Mouse (Mus musculus) ES-Bruce4 (cell line): ENCODE results near the gene Ttc25. TPM values are rescaled to one million over a fixed set of nuclear protein-coding genes. Genes with fewer than 3 reads are reported as not detected.
"Not testable (repeated sequence)": the region's sequence is repeated elsewhere in the genome, so short reads cannot be mapped to it uniquely, and the experiment has no call there.

ENCODE experiments used
- H3K27ac ChIP-seq: 2 replicates; pipeline ENCODE4 v1.5.1; 2012; ENCODE audit warnings: low read length, inconsistent platforms; ENCODE audit not compliant: insufficient read depth
- H3K27me3 ChIP-seq: 2 replicates; pipeline ENCODE4 v1.6.1; 2012; ENCODE audit warnings: mild to moderate bottlenecking, low read length, inconsistent platforms; ENCODE audit not compliant: control insufficient read depth, poor library complexity, insufficient read depth, severe bottlenecking
- H3K36me3 ChIP-seq: 2 replicates; pipeline ENCODE4 v1.6.1; 2012; ENCODE audit warnings: inconsistent platforms, mild to moderate bottlenecking, low read length, moderate library complexity; ENCODE audit not compliant: control insufficient read depth, poor library complexity, insufficient read depth, severe bottlenecking
- H3K4me1 ChIP-seq: one replicate; pipeline ENCODE4 v1.8.1; 2011; ENCODE audit warnings: low read length; ENCODE audit not compliant: control insufficient read depth, insufficient read depth
- H3K4me3 ChIP-seq: 2 replicates; pipeline ENCODE4 v1.5.1; 2011; ENCODE audit warnings: low read depth, mild to moderate bottlenecking, low read length
- H3K9ac ChIP-seq: 2 replicates; pipeline ENCODE4 v1.6.1; 2012; ENCODE audit warnings: low read depth, mild to moderate bottlenecking, inconsistent platforms; ENCODE audit not compliant: poor library complexity, severe bottlenecking
- H3K9me3 ChIP-seq: replicated peaks from 2 replicates; pipeline ENCODE4 v1.6.1; 2012; ENCODE audit warnings: mild to moderate bottlenecking, low read length, inconsistent platforms; ENCODE audit not compliant: control insufficient read depth, poor library complexity, insufficient read depth, severe bottlenecking
- CTCF ChIP-seq: IDR thresholded peaks from one replicate; pipeline ENCODE4 v1.8.1; 2011; ENCODE audit warnings: low read depth, low read length
- EP300 ChIP-seq: IDR thresholded peaks from 2 replicates; pipeline ENCODE4 v1.6.1; 2011; ENCODE audit warnings: low read depth, low read length; ENCODE audit not compliant: insufficient read depth
- POLR2A ChIP-seq: IDR thresholded peaks from one replicate; pipeline ENCODE4 v1.8.1; 2011; ENCODE audit warnings: low read length; ENCODE audit not compliant: insufficient read depth
- polyA plus RNA-seq: library from polyadenylated mRNA; stranded (reverse); fragments of >200 nt; gene quantifications from 2 replicates; pipeline ENCODE4 v1.2.4, GENCODE M21; 2011; ENCODE audit warnings: low read depth; ENCODE audit not compliant: missing spikeins, insufficient read depth, insufficient read length

Ttc25 gene
- polyA plus RNA-seq, 1 experiment: 2.5 TPM

DNA sequence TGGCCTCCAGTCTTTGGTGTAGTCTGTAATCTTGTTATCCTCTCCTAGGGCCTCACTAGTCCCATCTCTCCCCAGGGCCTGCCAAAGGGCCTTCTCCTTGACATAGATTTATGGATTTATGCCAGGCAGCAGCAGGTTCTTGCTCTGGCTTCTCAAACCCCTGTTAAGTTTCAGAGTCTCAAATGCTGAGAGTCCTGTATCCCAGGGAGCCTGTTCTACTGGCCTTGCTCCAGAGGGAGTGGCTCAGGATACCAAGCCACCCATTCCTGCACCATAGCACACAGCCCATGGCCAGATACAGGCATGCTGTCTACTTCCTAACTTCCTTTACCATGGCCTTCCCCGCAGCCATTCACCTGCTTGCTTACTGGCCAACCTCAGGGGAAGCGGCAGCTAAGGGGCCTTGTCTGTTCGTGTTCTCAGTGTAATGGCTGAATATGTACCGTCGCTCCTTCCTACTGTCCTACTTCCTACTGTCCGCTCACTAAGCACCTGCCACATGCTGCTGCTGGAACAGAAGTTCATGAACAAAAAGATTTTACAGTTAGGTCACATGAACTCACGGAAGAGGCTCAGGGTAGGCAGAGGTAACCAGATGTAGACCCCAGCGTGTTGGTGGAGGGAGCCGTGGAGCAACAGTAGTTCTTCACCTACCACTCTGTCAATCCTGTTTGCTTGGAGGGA, 33.9 kb downstream of the Ttc25 start:
- peaks cover 28% of the 10 kb centered on the region for H3K36me3 ChIP-seq
- no peaks in the 10 kb centered on the region for H3K4me1 ChIP-seq
- H3K9ac ChIP-seq: no peak overlapping the region
- H3K27ac ChIP-seq: no peak overlapping the region
- TF ChIP-seq CTCF (no peak), EP300 (no peak), POLR2A (no peak)
- H3K4me3 ChIP-seq: no peak overlapping the region
- H3K27me3 ChIP-seq: no peaks in the 10 kb centered on the region
- H3K9me3 ChIP-seq: no peaks in the 10 kb centered on the region

DNA sequence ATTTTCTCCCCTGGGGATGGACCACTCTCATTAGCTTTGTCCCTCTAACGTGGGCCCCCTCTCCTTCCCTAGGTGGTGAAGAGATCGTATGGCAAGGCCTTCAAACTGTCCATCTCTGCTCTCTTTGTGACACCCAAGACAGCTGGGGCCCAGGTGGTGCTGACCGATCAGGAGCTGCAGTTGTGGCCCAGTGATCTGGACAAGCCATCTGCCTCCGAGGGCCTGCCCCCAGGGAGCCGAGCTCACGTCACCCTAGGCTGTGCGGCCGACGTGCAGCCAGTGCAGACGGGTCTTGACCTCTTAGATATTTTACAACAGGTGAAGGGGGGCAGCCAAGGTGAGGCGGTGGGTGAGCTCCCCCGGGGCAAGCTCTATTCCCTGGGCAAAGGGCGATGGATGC, 34.9 kb downstream of the Ttc25 start:
- H3K27me3 ChIP-seq: no peaks in the 10 kb centered on the region
- H3K4me1 ChIP-seq: no peaks in the 10 kb centered on the region
- TF ChIP-seq POLR2A (no peak), EP300 (no peak), CTCF (no peak)
- no peaks in the 10 kb centered on the region for H3K9me3 ChIP-seq
- H3K4me3 ChIP-seq: no peak overlapping the region
- no peak overlapping the region for H3K9ac ChIP-seq
- no peak overlapping the region for H3K27ac ChIP-seq
- peaks cover 39% of the 10 kb centered on the region for H3K36me3 ChIP-seq

DNA sequence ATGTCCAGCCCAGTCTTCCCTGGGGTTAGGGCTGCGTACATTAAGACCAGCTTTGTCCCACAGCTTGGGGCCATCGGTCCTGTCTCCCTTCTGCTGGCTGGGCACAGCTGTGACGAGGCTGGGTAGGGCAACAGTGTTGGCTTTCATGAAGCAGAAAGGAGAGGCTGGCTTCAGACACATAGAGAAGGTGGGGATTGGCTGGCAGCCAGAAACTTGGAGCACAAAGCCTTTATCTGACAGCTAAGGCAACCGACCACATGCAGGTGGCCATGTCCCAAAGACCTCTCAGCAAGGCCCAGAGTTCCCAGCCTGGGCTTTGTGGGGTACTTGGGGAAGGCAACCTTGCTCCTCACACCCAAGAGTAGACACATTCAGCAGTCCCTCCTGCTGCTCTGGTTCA, 36.3 kb downstream of the Ttc25 start:
- no peaks in the 10 kb centered on the region for H3K9me3 ChIP-seq
- no peak overlapping the region for H3K9ac ChIP-seq
- TF ChIP-seq EP300: no peak
- TF ChIP-seq CTCF: no peak
- no peak for TF ChIP-seq POLR2A
- H3K27me3 ChIP-seq: no peaks in the 10 kb centered on the region
- H3K36me3 ChIP-seq: peaks cover 53% of the 10 kb centered on the region
- H3K4me1 ChIP-seq: no peaks in the 10 kb centered on the region
- no peak overlapping the region for H3K27ac ChIP-seq
- no peak overlapping the region for H3K4me3 ChIP-seq

DNA sequence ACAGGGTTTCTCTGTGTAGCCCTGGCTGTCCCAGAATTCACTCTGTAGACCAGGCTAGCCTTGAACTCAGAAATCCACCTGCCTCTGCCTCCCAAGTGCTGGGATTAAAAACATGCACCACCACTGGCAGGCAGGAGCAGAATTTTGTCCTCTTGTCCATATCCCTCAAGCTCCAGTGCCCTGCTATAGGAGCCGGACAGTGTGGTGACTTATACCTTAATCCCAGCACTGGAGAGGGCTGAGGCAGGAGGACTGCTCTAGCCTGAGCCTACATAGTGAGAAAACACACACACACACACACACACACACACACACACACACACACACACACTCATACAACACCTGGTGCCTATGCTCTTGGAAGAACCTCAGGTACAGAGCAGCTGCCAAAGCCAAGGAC, 37.0 kb downstream of the Ttc25 start:
- H3K4me3 ChIP-seq, H3K27ac ChIP-seq, H3K27me3 ChIP-seq, H3K9me3 ChIP-seq, H3K4me1 ChIP-seq, H3K9ac ChIP-seq: not testable (repeated sequence)
- peaks cover 59% of the 10 kb centered on the region for H3K36me3 ChIP-seq

DNA sequence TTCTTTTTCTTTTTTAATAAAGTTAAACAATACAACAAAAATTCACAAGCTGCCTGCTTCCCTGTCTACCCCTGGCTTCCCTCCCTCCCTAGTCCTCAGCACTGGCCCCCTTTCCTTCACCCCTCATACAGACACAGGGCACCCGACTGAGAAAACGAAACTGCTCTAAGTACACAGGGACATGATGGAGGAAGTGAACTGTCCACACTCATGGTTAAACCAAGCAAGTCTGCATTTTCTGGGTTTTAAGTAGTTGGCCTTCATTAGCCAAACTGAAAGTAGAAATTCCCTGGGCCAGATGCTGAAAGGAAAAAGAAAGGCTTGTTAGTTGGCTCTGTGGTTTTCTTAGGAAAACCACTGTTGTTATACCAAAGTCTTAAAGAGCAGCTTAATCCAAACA, 37.4 kb downstream of the Ttc25 start:
- Histone ChIP-seq H3K9me3 (no peaks in the 10 kb centered on the region), H3K9ac (no peak overlapping the region), H3K4me1 (no peaks in the 10 kb centered on the region), H3K27ac (no peak overlapping the region), H3K4me3 (no peak overlapping the region), H3K36me3 (peaks cover 63% of the 10 kb centered on the region), H3K27me3 (no peaks in the 10 kb centered on the region)
- TF ChIP-seq EP300 (no peak), POLR2A (no peak), CTCF (no peak)

DNA sequence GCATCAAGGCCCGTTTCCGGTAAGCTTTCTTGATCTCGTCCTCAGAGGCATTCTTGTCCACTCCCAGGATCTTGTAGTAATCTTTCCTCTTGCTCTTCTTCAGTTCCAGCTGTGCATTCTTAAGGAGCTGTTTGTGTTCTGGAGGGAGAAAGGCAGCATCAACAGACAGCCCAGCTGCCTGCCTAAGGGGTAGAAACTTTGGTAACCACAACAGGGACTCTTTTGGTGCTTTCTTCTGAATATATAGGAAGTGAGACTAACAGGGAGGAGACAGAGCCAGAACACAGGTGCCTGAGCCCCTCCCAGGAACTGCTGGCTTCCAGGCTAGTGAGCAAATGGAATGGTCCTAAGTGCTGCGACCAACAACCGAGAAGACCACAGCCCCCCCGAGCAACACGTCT, 39.2 kb downstream of the Ttc25 start:
- Histone ChIP-seq H3K4me1 (no peaks in the 10 kb centered on the region), H3K9me3 (no peaks in the 10 kb centered on the region), H3K36me3 (peaks cover 79% of the 10 kb centered on the region), H3K4me3 (no peak overlapping the region), H3K9ac (no peak overlapping the region), H3K27me3 (no peaks in the 10 kb centered on the region), H3K27ac (no peak overlapping the region)
- TF ChIP-seq POLR2A (no peak), CTCF (no peak), EP300 (no peak)
